Mouse (Mus musculus) stomach, postnatal 0 days (tissue): Measurements from ENCODE around the gene Gm9918. TPM values are rescaled to one million over a fixed set of nuclear protein-coding genes. Genes with fewer than 3 reads are reported as not detected.

Experiments used
- ATAC-seq: fragments of 200-750 bp; cut with Nextera tagmentation; 2 replicates; pipeline ENCODE4 v1.8.0; 2017; ENCODE audit not compliant: low FRiP score, low TSS enrichment
- DNase-seq: peaks from one replicate; pipeline ENCODE4 v3.0.0-alpha.2; 2016; ENCODE audit warnings: low spot score
- H3K27ac ChIP-seq: fragments of 300-500 bp; sonication (generic); replicated peaks from 2 replicates; pipeline ENCODE4 v1.5.1; 2014; ENCODE audit warnings: mild to moderate bottlenecking, control low read depth
- H3K27me3 ChIP-seq: fragments of 300-500 bp; sonication (generic); 2 replicates; pipeline ENCODE4 v1.6.1; 2014; ENCODE audit warnings: low read length; ENCODE audit not compliant: control insufficient read depth, insufficient read depth
- H3K36me3 ChIP-seq: fragments of 300-500 bp; sonication (generic); 2 replicates; pipeline ENCODE4 v1.6.1; 2014; ENCODE audit warnings: low read length, mixed read lengths; ENCODE audit not compliant: control insufficient read depth, insufficient read depth
- H3K4me1 ChIP-seq: fragments of 300-500 bp; sonication (generic); replicated peaks from 2 replicates; pipeline ENCODE4 v1.6.1; 2014; ENCODE audit warnings: antibody characterized with exemption; ENCODE audit not compliant: control insufficient read depth, insufficient read depth
- H3K4me2 ChIP-seq: fragments of 300-500 bp; sonication (generic); replicated peaks from 2 replicates; pipeline ENCODE4 v1.6.1; 2014; ENCODE audit warnings: low read depth, mild to moderate bottlenecking, control low read depth, moderate library complexity
- H3K4me3 ChIP-seq: fragments of 300-500 bp; sonication (generic); 2 replicates; pipeline ENCODE4 v1.5.1; 2014; ENCODE audit warnings: low read depth, low read length, control low read depth
- H3K9ac ChIP-seq: fragments of 300-500 bp; sonication (generic); 2 replicates; pipeline ENCODE4 v1.6.1; 2014; ENCODE audit warnings: mild to moderate bottlenecking, low read length, control low read depth, mixed read lengths
- H3K9me3 ChIP-seq: fragments of 300-500 bp; sonication (generic); 2 replicates; pipeline ENCODE4 v1.6.1; 2016; ENCODE audit warnings: low read length; ENCODE audit not compliant: control insufficient read depth
- CTCF ChIP-seq: IDR thresholded peaks from 2 replicates; pipeline ENCODE4 v1.5.1; 2016; ENCODE audit warnings: antibody characterized with exemption, low read depth, mild to moderate bottlenecking, moderate library complexity
- EP300 ChIP-seq: optimal IDR thresholded peaks from 2 replicates; pipeline ENCODE3; 2016; ENCODE audit warnings: antibody characterized with exemption
- WGBS: fragments of 180-500 bp; shearing (Covaris S2); extraction: QIAGEN DNeasy Blood & Tissue Kit; methylation state at CpG from one replicate; pipeline ENCODE4 v1.1.7; 2014; 5-methylcytosine and 5-hydroxymethylcytosine counted together
- polyA plus RNA-seq: library from polyadenylated mRNA; unstranded; fragments of >200 nt; fragmentation: Nextera tagmentation; extraction: Ambion mirVana; gene quantifications from 2 replicates; pipeline ENCODE4 v1.2.1, GENCODE M21; 2015

The Gm9918 gene
- polyA plus RNA-seq, 1 experiment from 2014 or later, result 0.10 TPM

DNA sequence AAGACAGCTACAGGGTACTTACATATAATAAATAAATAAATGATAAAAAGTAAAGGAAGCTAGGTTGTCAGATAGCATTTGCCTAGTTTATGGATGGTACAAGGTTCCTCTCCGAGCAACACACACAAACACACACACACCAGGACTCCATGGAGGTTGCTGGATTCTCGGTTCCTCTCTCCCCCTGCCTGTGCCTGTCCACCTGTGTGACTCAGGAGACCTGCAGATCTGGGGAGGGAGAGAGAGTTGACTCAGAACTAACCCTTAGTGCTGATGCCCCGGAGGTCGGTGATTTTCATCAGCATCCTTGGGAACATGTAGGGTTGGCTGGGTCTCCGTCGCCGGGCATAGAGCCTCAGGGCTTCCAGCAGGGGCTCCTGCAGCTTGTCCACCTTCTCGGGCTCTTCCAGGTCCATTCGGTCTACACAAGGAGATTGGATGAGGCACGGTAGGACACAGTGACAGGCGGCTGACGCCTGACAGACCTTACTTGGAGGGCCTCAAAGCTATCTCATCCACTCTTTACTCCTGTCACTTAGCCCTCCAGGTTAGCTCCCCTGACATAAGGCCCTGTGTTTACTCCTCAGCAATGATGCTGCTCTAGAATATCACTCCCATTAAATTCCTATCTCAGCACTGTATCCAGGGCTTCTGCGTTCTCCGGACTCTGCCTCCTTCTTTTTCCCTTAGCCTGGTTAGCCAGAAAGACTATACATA lies 31.7 kb upstream of the Gm9918 start:
- H3K9ac ChIP-seq, result no peak overlapping the region
- TF ChIP-seq CTCF, result no peak
- no peak for TF ChIP-seq EP300
- no peaks in the 10 kb centered on the region for H3K9me3 ChIP-seq
- no peak overlapping the region; the same call in 1 of the 2 replicates for H3K27ac ChIP-seq
- no peak overlapping the region for H3K4me3 ChIP-seq
- peaks cover 9% of the 10 kb centered on the region for H3K4me1 ChIP-seq
- H3K36me3 ChIP-seq, result peaks cover 9% of the 10 kb centered on the region; the same call in 1 of the 2 replicates
- H3K27me3 ChIP-seq, result no peaks in the 10 kb centered on the region
- H3K4me2 ChIP-seq, result no peak overlapping the region
- 86% methylated on average over 14 of the region's 14 CpGs for WGBS
- DNase-seq, result no peak
- no peak for ATAC-seq

GRCm38 (mm10) chr15:102239260-102239590 lies 31.1 kb upstream of the Gm9918 start:
- Histone ChIP-seq H3K9ac (no peak overlapping the region), H3K36me3 (peaks cover 9% of the 10 kb centered on the region; the same call in 1 of the 2 replicates), H3K27ac (no peak overlapping the region; the same call in 1 of the 2 replicates), H3K4me1 (peaks cover 10% of the 10 kb centered on the region), H3K27me3 (no peaks in the 10 kb centered on the region), H3K9me3 (no peaks in the 10 kb centered on the region), H3K4me3 (no peak overlapping the region), H3K4me2 (no peak overlapping the region)
- ATAC-seq, result no peak
- TF ChIP-seq CTCF (peak; percentile 88), EP300 (no peak)
- 12% methylated on average over 9 of the region's 9 CpGs for WGBS
- DNase-seq, result peak; percentile 83

DNA sequence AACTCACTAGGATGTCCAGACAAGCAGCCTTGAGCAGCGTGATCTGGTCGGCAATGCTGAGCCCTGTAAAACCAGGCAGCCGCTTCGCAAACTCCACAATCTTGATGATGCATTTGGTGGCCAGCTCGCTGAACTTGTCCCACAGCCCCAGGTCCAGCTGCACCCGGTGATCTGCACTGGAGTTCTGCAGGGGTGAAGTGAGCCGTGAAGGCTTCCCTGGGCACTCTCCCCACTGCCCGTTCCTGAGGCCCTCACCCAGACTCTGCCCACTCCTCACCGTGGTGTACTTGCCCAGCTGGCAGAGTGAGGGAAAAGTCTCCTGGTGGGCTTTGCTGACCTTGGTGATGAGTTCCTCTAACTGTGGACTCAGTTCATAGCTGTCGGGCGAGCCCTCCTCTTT lies 30.5 kb upstream of the Gm9918 start:
- Histone ChIP-seq H3K27me3 (no peaks in the 10 kb centered on the region), H3K27ac (no peak overlapping the region), H3K4me2 (no peak overlapping the region), H3K9ac (no peak overlapping the region), H3K4me3 (no peak overlapping the region), H3K9me3 (no peaks in the 10 kb centered on the region), H3K4me1 (peaks cover 10% of the 10 kb centered on the region), H3K36me3 (peaks cover 9% of the 10 kb centered on the region; the same call in 1 of the 2 replicates)
- TF ChIP-seq EP300, result no peak
- TF ChIP-seq CTCF, result no peak
- ATAC-seq (no peak), DNase-seq (no peak)
- 72% methylated on average over 11 of the region's 11 CpGs for WGBS

DNA sequence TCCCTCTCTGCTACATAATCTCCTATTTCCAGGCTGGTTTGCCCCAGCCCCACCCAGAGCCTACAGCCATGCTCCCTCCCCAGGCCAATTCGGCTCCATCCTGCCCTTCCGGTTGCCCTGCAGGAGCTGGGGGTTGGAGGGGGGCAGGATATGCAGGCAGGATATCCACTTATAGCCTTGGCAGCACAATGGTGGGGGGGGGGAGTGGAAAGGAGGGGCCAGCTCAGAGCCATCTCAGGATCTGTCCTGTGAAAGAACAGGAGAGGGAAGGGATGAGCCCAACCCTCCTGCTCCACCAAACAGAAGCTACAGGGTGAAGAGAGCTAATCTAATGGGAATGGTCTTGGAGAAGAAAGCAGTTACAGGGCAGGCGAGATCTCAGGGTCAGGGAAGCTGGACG lies 29.8 kb upstream of the Gm9918 start:
- H3K4me1 ChIP-seq, result peaks cover 10% of the 10 kb centered on the region
- TF ChIP-seq CTCF, result no peak
- TF ChIP-seq EP300, result no peak
- no peak overlapping the region for H3K9ac ChIP-seq
- H3K4me3 ChIP-seq, result no peak overlapping the region
- no peak for ATAC-seq
- H3K4me2 ChIP-seq, result no peak overlapping the region
- DNase-seq, result no peak
- no peak overlapping the region for H3K27ac ChIP-seq
- H3K36me3 ChIP-seq, result peaks cover 9% of the 10 kb centered on the region; the same call in 1 of the 2 replicates
- H3K9me3 ChIP-seq, result no peaks in the 10 kb centered on the region
- 80% methylated on average over 4 of the region's 4 CpGs for WGBS
- no peaks in the 10 kb centered on the region for H3K27me3 ChIP-seq

- Histone ChIP-seq H3K4me2 (peak overlapping the region; percentile 93; the same call in 1 of the 2 replicates), H3K4me1 (peaks cover 10% of the 10 kb centered on the region), H3K4me3 (no peak overlapping the region), H3K9ac (peak overlapping the region; percentile 27), H3K9me3 (no peaks in the 10 kb centered on the region), H3K27me3 (no peaks in the 10 kb centered on the region), H3K27ac (peak overlapping the region; percentile 78), H3K36me3 (peaks cover 6% of the 10 kb centered on the region; the same call in 1 of the 2 replicates)
- DNase-seq, result no peak
- TF ChIP-seq EP300 (no peak), CTCF (no peak)
- 50% methylated on average over 12 of the region's 12 CpGs for WGBS
- no peak for ATAC-seq
Observed at GRCm38 (mm10) chr15:102242404-102243228, 27.7 kb upstream of the Gm9918 start.
